In genomic region chr10:39613973-39614372, GRCm38 (mm10) we compare ENCODE assay signal across 8 mouse cellular contexts. TPM values are rescaled to one million over a fixed set of nuclear protein-coding genes. Genes with fewer than 3 reads are reported as not detected.
DNase-seq lines count a peak whose midpoint lies in the region; ATAC-seq and TF ChIP-seq lines count a peak whose summit lies in the region.

No protein-coding gene starts in this region.

- TF ChIP-seq CTCF in spleen, adult 2 months (IDR thresholded peaks at IDR 0.05; ENCODE audit: extremely low read depth, insufficient read depth, insufficient read length, insufficient replicate concordance), result no peak

- peaks cover 2% of the 10 kb centered on the region; the same call in 1 of the 2 replicates for H3K4me1 ChIP-seq in spleen, adult 2 months (ENCODE audit: control insufficient read depth, insufficient read depth, insufficient read length)
- H3K4me1 ChIP-seq in liver, embryonic 12.5 days, result peaks cover 20% of the 10 kb centered on the region
- peaks cover 42% of the 10 kb centered on the region for H3K4me1 ChIP-seq in stomach, embryonic 16.5 days (ENCODE audit: control insufficient read depth, insufficient read depth, low read length)

- peak overlapping the region; percentile 35; the same call in 1 of the 2 replicates for H3K27ac ChIP-seq in spleen, adult 2 months (ENCODE audit: insufficient read depth, low read length)
- H3K27ac ChIP-seq in liver, embryonic 12.5 days, result peak overlapping the region; percentile 51; the same call in 1 of the 2 replicates
- peak overlapping the region; percentile 99 for H3K27ac ChIP-seq in stomach, embryonic 16.5 days (ENCODE audit: low read length)

- TF ChIP-seq POLR2A in spleen, adult 2 months (IDR thresholded peaks at IDR 0.05; ENCODE audit: low read depth, low read length), result no peak

- H3K36me3 ChIP-seq in spleen, adult 2 months (ENCODE audit: control insufficient read depth, insufficient read depth, low read length), result 0 out of 2 replicates have a peak, but pooled peaks cover 2% of the 10 kb centered on the region
- H3K36me3 ChIP-seq in liver, embryonic 12.5 days, result no peaks in the 10 kb centered on the region
- H3K36me3 ChIP-seq in stomach, embryonic 16.5 days (ENCODE audit: control insufficient read depth, insufficient read depth, low read length), result peaks cover 5% of the 10 kb centered on the region; the same call in 1 of the 2 replicates

- H3K9ac ChIP-seq in liver, embryonic 12.5 days, result no peak overlapping the region
- H3K9ac ChIP-seq in stomach, embryonic 16.5 days (ENCODE audit: low read length), result peak overlapping the region; percentile 92

- no peaks in the 10 kb centered on the region for H3K9me3 ChIP-seq in liver, embryonic 12.5 days (replicated peaks)
- peaks cover 1% of the 10 kb centered on the region; the same call in 1 of the 2 replicates for H3K9me3 ChIP-seq in stomach, embryonic 16.5 days (replicated peaks; ENCODE audit: control insufficient read depth, low read length)

- 7% methylated on average over 2 of the region's 2 CpGs for WGBS in spleen, adult 2 months
- WGBS in liver, embryonic 12.5 days (ENCODE audit: insufficient replicate concordance), result 43% methylated on average over 2 of the region's 2 CpGs
- WGBS in stomach, embryonic 16.5 days, result 6% methylated on average over 2 of the region's 2 CpGs

- ATAC-seq in liver, embryonic 12.5 days, result no peak
- no peak for ATAC-seq in stomach, embryonic 16.5 days (ENCODE audit: insufficient read depth, low FRiP score)

- H3K27me3 ChIP-seq in spleen, adult 2 months (ENCODE audit: control insufficient read depth, insufficient read depth, low read length), result no peaks in the 10 kb centered on the region
- H3K27me3 ChIP-seq in liver, embryonic 12.5 days (replicated peaks), result no peaks in the 10 kb centered on the region
- no peaks in the 10 kb centered on the region for H3K27me3 ChIP-seq in stomach, embryonic 16.5 days (ENCODE audit: control insufficient read depth, insufficient read depth, low read length)

- peak; percentile 57 for DNase-seq in adrenal gland, postnatal 10 days
- DNase-seq in adrenal gland, adult 8-10 months, result no peak
- no peak for DNase-seq in spleen, adult 2 months (ENCODE audit: low read depth in 1 of 2, low spot score in 2 of 2)
- DNase-seq in spleen, postnatal 36 days (ENCODE audit: low spot score in 2 of 2), result no peak
- no peak for DNase-seq in layer of hippocampus, postnatal 14 days (ENCODE audit: low spot score in 2 of 2)
- DNase-seq in urinary bladder, postnatal 10 days (ENCODE audit: low spot score), result no peak

- peak overlapping the region; percentile 69; the same call in 1 of the 2 replicates for H3K4me2 ChIP-seq in liver, embryonic 12.5 days
- peak overlapping the region; percentile 63 for H3K4me2 ChIP-seq in stomach, embryonic 16.5 days (ENCODE audit: low read depth, low read length)

- H3K4me3 ChIP-seq in spleen, adult 2 months (ENCODE audit: extremely low read depth, insufficient read depth, insufficient read length), result peak overlapping the region; percentile 83; the same call in 1 of the 2 replicates
- H3K4me3 ChIP-seq in liver, embryonic 12.5 days, result peak overlapping the region; percentile 37; the same call in 1 of the 2 replicates
- H3K4me3 ChIP-seq in stomach, embryonic 16.5 days (replicated peaks; ENCODE audit: low read length), result peak overlapping the region; percentile 64

RNA-seq across cellular contexts. Expression of gene Traf3ip2, which starts 1.2 kb away (rescaled TPM):
- total RNA-seq in adrenal gland, postnatal 10 days (2021), result 10 to 100 TPM in 1 of 2 experiments, 1 to 10 TPM in 1; 9.9 to 20.0 TPM
- total RNA-seq in adrenal gland, adult 8-10 months (2022), result 10 to 100 TPM; 16.5 to 28.8 (median 22.2) TPM
- 23.8 and 26.8 TPM in 2 replicates for polyA plus RNA-seq in spleen, adult 2 months (2012; rRNA removed)
- 2.1 and 3.1 TPM in 2 replicates for polyA plus RNA-seq in liver, embryonic 12.5 days (2016; fragmentation: Nextera tagmentation; extraction: Ambion mirVana)
- 32.1 and 33.1 TPM in 2 replicates for polyA plus RNA-seq in stomach, embryonic 16.5 days (2015; fragmentation: Nextera tagmentation; extraction: Ambion mirVana)
- total RNA-seq in layer of hippocampus, postnatal 14 days (2021), result 1 to 10 TPM; 3.6 to 4.3 TPM

Comparison
In these comparisons a context has a peak if more than half of its experiments do, and no peak if none do; other contexts are left out.
1. H3K27ac ChIP-seq: peak in every context shown above with its lines; median percentile 99 in stomach, embryonic 16.5 days; 51 in liver, embryonic 12.5 days; 35 in spleen, adult 2 months.